Mouse (Mus musculus): ENCODE measurements around the gene Ankrd60.

GRCm38 (mm10) chr2:173558754-173559396, 19.3 kb downstream of the Ankrd60 start:
- no peak for TF ChIP-seq CTCF (IDR thresholded peaks at IDR 0.05; ENCODE audit: low read depth, low read length)
- no peak for TF ChIP-seq POLR2A (IDR thresholded peaks at IDR 0.05; ENCODE audit: extremely low read depth, insufficient read depth, low read length)
